Mouse (Mus musculus) liver, embryonic 16.5 days (tissue): ENCODE results near the gene Agpat1. TPM values are rescaled to one million over a fixed set of nuclear protein-coding genes. Genes with fewer than 3 reads are reported as not detected.

ENCODE experiments used
- ATAC-seq: fragments of 200-750 bp; cut with Nextera tagmentation; 2 replicates; pipeline ENCODE4 v1.8.0; 2017; ENCODE audit warnings: low read depth, mild to moderate bottlenecking, moderate number of reproducible peaks, moderate library complexity
- H3K27ac ChIP-seq: fragments of 300-500 bp; sonication (generic); 2 replicates; pipeline ENCODE4 v1.5.1; 2014; ENCODE audit warnings: mild to moderate bottlenecking, low read length
- H3K27me3 ChIP-seq: fragments of 300-500 bp; sonication (generic); 2 replicates; pipeline ENCODE4 v1.6.1; 2014; ENCODE audit warnings: low read depth, low read length, mixed read lengths; ENCODE audit not compliant: control insufficient read depth, insufficient read depth
- H3K36me3 ChIP-seq: fragments of 300-500 bp; sonication (generic); 2 replicates; pipeline ENCODE4 v1.6.1; 2014; ENCODE audit warnings: mild to moderate bottlenecking; ENCODE audit not compliant: control insufficient read depth, insufficient read depth
- H3K4me1 ChIP-seq: fragments of 300-500 bp; sonication (generic); 2 replicates; pipeline ENCODE4 v1.6.1; 2014; ENCODE audit warnings: low read depth, low read length, mixed read lengths; ENCODE audit not compliant: control insufficient read depth
- H3K4me2 ChIP-seq: fragments of 300-500 bp; sonication (generic); 2 replicates; pipeline ENCODE4 v1.6.1; 2014; ENCODE audit warnings: low read depth, low read length, mixed read lengths
- H3K4me3 ChIP-seq: fragments of 300-500 bp; sonication (generic); 2 replicates; pipeline ENCODE4 v1.5.1; 2014; ENCODE audit warnings: low read depth, mild to moderate bottlenecking, low read length
- H3K9ac ChIP-seq: fragments of 300-500 bp; sonication (generic); 2 replicates; pipeline ENCODE4 v1.6.1; 2014; ENCODE audit warnings: low read depth, low read length
- H3K9me3 ChIP-seq: fragments of 300-500 bp; sonication (generic); replicated peaks from 2 replicates; pipeline ENCODE4 v1.6.1; 2016; ENCODE audit warnings: low read length; ENCODE audit not compliant: control insufficient read depth
- WGBS: fragments of 180-500 bp; shearing (Covaris S2); extraction: QIAGEN DNeasy Blood & Tissue Kit; methylation state at CpG from one replicate; pipeline ENCODE4 v1.1.7; 2014; ENCODE audit not compliant: insufficient replicate concordance; 5-methylcytosine and 5-hydroxymethylcytosine counted together
- polyA plus RNA-seq: library from polyadenylated mRNA; unstranded; fragments of >200 nt; fragmentation: Nextera tagmentation; extraction: Ambion mirVana; gene quantifications from 2 replicates; pipeline ENCODE4 v1.2.1, GENCODE M21; 2015

The Agpat1 gene
- polyA plus RNA-seq, 1 experiment from 2014 or later: 21.3 TPM

GRCm38 (mm10) chr17:34624981-34625380 lies 20.9 kb downstream of the Agpat1 start:
- Histone ChIP-seq H3K4me2 (no peak overlapping the region), H3K36me3 (no peaks in the 10 kb centered on the region; the same call in 1 of the 2 replicates), H3K27me3 (peaks cover 24% of the 10 kb centered on the region), H3K4me3 (no peak overlapping the region), H3K4me1 (peaks cover 25% of the 10 kb centered on the region), H3K9me3 (no peaks in the 10 kb centered on the region), H3K27ac (no peak overlapping the region), H3K9ac (no peak overlapping the region)
- no peak for ATAC-seq
- WGBS: 82% methylated on average over 3 of the region's 3 CpGs

- peaks cover 33% of the 10 kb centered on the region for H3K4me1 ChIP-seq
Measured at GRCm38 (mm10) chr17:34626062-34626772, 22.2 kb downstream of the Agpat1 start.

GRCm38 (mm10) chr17:34626773-34627092 lies 22.7 kb downstream of the Agpat1 start:
- 2% methylated on average over 18 of the region's 18 CpGs for WGBS
- Histone ChIP-seq H3K27ac (peak overlapping the region; percentile 70), H3K9ac (peak overlapping the region; percentile 65), H3K4me1 (peaks cover 35% of the 10 kb centered on the region), H3K9me3 (no peaks in the 10 kb centered on the region), H3K36me3 (no peaks in the 10 kb centered on the region; the same call in 1 of the 2 replicates), H3K27me3 (peaks cover 42% of the 10 kb centered on the region), H3K4me3 (peak overlapping the region; percentile 72), H3K4me2 (peak overlapping the region; percentile 74)
- peak; percentile 46; the same call in 1 of the 2 replicates for ATAC-seq

More at GRCm38 (mm10) chr17:34626062-34626772, 22.2 kb downstream of the Agpat1 start:
- no peaks in the 10 kb centered on the region for H3K9me3 ChIP-seq
- H3K9ac ChIP-seq: peak overlapping the region; percentile 65
- WGBS: 45% methylated on average over 16 of the region's 16 CpGs
- ATAC-seq: no peak
- peak overlapping the region; percentile 74 for H3K4me2 ChIP-seq
- peaks cover 36% of the 10 kb centered on the region for H3K27me3 ChIP-seq
- no peaks in the 10 kb centered on the region; the same call in 1 of the 2 replicates for H3K36me3 ChIP-seq
- no peak overlapping the region for H3K27ac ChIP-seq
- H3K4me3 ChIP-seq: peak overlapping the region; percentile 72

GRCm38 (mm10) chr17:34627093-34627942 lies 23.3 kb downstream of the Agpat1 start:
- H3K9me3 ChIP-seq: no peaks in the 10 kb centered on the region
- peaks cover 47% of the 10 kb centered on the region for H3K27me3 ChIP-seq
- peak overlapping the region; percentile 72 for H3K4me3 ChIP-seq
- no peaks in the 10 kb centered on the region; the same call in 1 of the 2 replicates for H3K36me3 ChIP-seq
- WGBS: under 1% methylated on average over 44 of the region's 45 CpGs
- H3K27ac ChIP-seq: peak overlapping the region; percentile 71
- peak; percentile 79 for ATAC-seq
- peaks cover 33% of the 10 kb centered on the region for H3K4me1 ChIP-seq
- peak overlapping the region; percentile 65 for H3K9ac ChIP-seq
- peak overlapping the region; percentile 74 for H3K4me2 ChIP-seq

- no peaks in the 10 kb centered on the region for H3K36me3 ChIP-seq
- peaks cover 31% of the 10 kb centered on the region for H3K4me1 ChIP-seq
- 0 out of 2 replicates have a peak, but pooled peaks have one; percentile 2 for ATAC-seq
- H3K9ac ChIP-seq: peak within 1 kb of the TSS; percentile 65
- H3K4me2 ChIP-seq: peak within 1 kb of the TSS; percentile 74
- peak within 1 kb of the TSS; percentile 71 for H3K27ac ChIP-seq
- H3K4me3 ChIP-seq: peak within 1 kb of the TSS; percentile 72
- peaks cover 50% of the 10 kb centered on the region for H3K27me3 ChIP-seq
- WGBS: 8% methylated on average over 29 of the region's 29 CpGs
- H3K9me3 ChIP-seq: no peaks in the 10 kb centered on the region
Measured at GRCm38 (mm10) chr17:34627943-34628643, 24.0 kb downstream of the Agpat1 start, which contains the start of gene Ppt2. Ppt2 (minus strand) TSS chr17:34628510.

- Histone ChIP-seq H3K27ac (no peak overlapping the region), H3K9ac (no peak overlapping the region), H3K9me3 (no peaks in the 10 kb centered on the region), H3K36me3 (no peaks in the 10 kb centered on the region), H3K4me2 (peak overlapping the region; percentile 74; the same call in 1 of the 2 replicates), H3K27me3 (peaks cover 50% of the 10 kb centered on the region), H3K4me3 (no peak overlapping the region), H3K4me1 (peaks cover 31% of the 10 kb centered on the region)
- 40% methylated on average over 5 of the region's 5 CpGs for WGBS
- ATAC-seq: no peak
Measured at GRCm38 (mm10) chr17:34628644-34628967, 24.5 kb downstream of the Agpat1 start.

GRCm38 (mm10) chr17:34629221-34629751 lies 25.2 kb downstream of the Agpat1 start, which contains the start of gene Prrt1:
Prrt1 (plus strand) TSS chr17:34629533.
- peak within 1 kb of the TSS; percentile 72 for H3K4me3 ChIP-seq
- no peak within 1 kb of the TSS for H3K9ac ChIP-seq
- no peak for ATAC-seq
- no peaks in the 10 kb centered on the region for H3K36me3 ChIP-seq
- peaks cover 50% of the 10 kb centered on the region for H3K27me3 ChIP-seq
- peak within 1 kb of the TSS; percentile 74 for H3K4me2 ChIP-seq
- H3K9me3 ChIP-seq: no peaks in the 10 kb centered on the region
- peaks cover 31% of the 10 kb centered on the region for H3K4me1 ChIP-seq
- H3K27ac ChIP-seq: no peak within 1 kb of the TSS
- 8% methylated on average over 16 of the region's 16 CpGs for WGBS

GRCm38 (mm10) chr17:34629796-34630603 lies 25.9 kb downstream of the Agpat1 start:
- Histone ChIP-seq H3K36me3 (no peaks in the 10 kb centered on the region), H3K4me2 (no peak overlapping the region), H3K9me3 (no peaks in the 10 kb centered on the region), H3K27ac (no peak overlapping the region), H3K4me1 (peaks cover 31% of the 10 kb centered on the region), H3K27me3 (peaks cover 50% of the 10 kb centered on the region), H3K9ac (no peak overlapping the region), H3K4me3 (no peak overlapping the region)
- 13% methylated on average over 12 of the region's 12 CpGs for WGBS
- no peak for ATAC-seq
